Mouse (Mus musculus) midbrain, embryonic 12.5 days (tissue): ENCODE results near the gene Aox4. TPM values are rescaled to one million over a fixed set of nuclear protein-coding genes. Genes with fewer than 3 reads are reported as not detected.

ENCODE experiments used
- ATAC-seq: fragments of 200-750 bp; cut with Nextera tagmentation; 2 replicates; pipeline ENCODE4 v1.8.0; 2017; ENCODE audit warnings: low read depth, moderate TSS enrichment, moderate library complexity; ENCODE audit not compliant: low FRiP score
- H3K27ac ChIP-seq: fragments of 300-500 bp; sonication (generic); replicated peaks from 2 replicates; pipeline ENCODE4 v1.5.1; 2016; ENCODE audit warnings: mild to moderate bottlenecking
- H3K27me3 ChIP-seq: fragments of 300-500 bp; sonication (generic); 2 replicates; pipeline ENCODE4 v1.6.1; 2016; ENCODE audit warnings: mild to moderate bottlenecking
- H3K36me3 ChIP-seq: fragments of 300-500 bp; sonication (generic); 2 replicates; pipeline ENCODE4 v1.6.1; 2016
- H3K4me1 ChIP-seq: fragments of 300-500 bp; sonication (generic); 2 replicates; pipeline ENCODE4 v1.6.1; 2016
- H3K4me2 ChIP-seq: fragments of 300-500 bp; sonication (generic); replicated peaks from 2 replicates; pipeline ENCODE4 v1.6.1; 2016; ENCODE audit warnings: mild to moderate bottlenecking, moderate library complexity
- H3K4me3 ChIP-seq: fragments of 300-500 bp; sonication (generic); 2 replicates; pipeline ENCODE4 v1.5.1; 2016; ENCODE audit warnings: mild to moderate bottlenecking
- H3K9ac ChIP-seq: fragments of 300-500 bp; sonication (generic); replicated peaks from 2 replicates; pipeline ENCODE4 v1.6.1; 2016; ENCODE audit warnings: mild to moderate bottlenecking, moderate library complexity
- H3K9me3 ChIP-seq: fragments of 300-500 bp; sonication (generic); 2 replicates; pipeline ENCODE4 v1.6.1; 2016; ENCODE audit warnings: mild to moderate bottlenecking
- WGBS: fragments of 180-500 bp; shearing (Covaris S2); methylation state at CpG from one replicate; pipeline ENCODE4 v1.1.7; 2016; 5-methylcytosine and 5-hydroxymethylcytosine counted together
- polyA plus RNA-seq: library from polyadenylated mRNA; unstranded; fragments of >200 nt; fragmentation: Nextera tagmentation; extraction: Ambion mirVana; gene quantifications from 2 replicates; pipeline ENCODE4 v1.2.1, GENCODE M21; 2016

The Aox4 gene
- polyA plus RNA-seq, 1 experiment from 2014 or later, result not detected

GRCm38 (mm10) chr1:58307181-58307580 is 97.0 kb downstream of the Aox4 start:
- ATAC-seq, result no peak
- Histone ChIP-seq H3K4me2 (no peak overlapping the region), H3K9ac (no peak overlapping the region), H3K4me3 (no peak overlapping the region), H3K4me1 (no peaks in the 10 kb centered on the region), H3K36me3 (no peaks in the 10 kb centered on the region), H3K27ac (no peak overlapping the region), H3K9me3 (no peaks in the 10 kb centered on the region), H3K27me3 (no peaks in the 10 kb centered on the region)
- WGBS, result 89% methylated on average over 8 of the region's 8 CpGs

GRCm38 (mm10) chr1:58308594-58308993 is 98.4 kb downstream of the Aox4 start:
- ATAC-seq, result no peak
- WGBS, result 90% methylated on average over 8 of the region's 8 CpGs
- H3K4me3 ChIP-seq, result no peak overlapping the region
- H3K4me1 ChIP-seq, result no peaks in the 10 kb centered on the region
- H3K36me3 ChIP-seq, result no peaks in the 10 kb centered on the region
- no peaks in the 10 kb centered on the region for H3K9me3 ChIP-seq
- H3K4me2 ChIP-seq, result no peak overlapping the region
- H3K27ac ChIP-seq, result no peak overlapping the region
- H3K9ac ChIP-seq, result no peak overlapping the region
- no peaks in the 10 kb centered on the region for H3K27me3 ChIP-seq

GRCm38 (mm10) chr1:58309853-58310252 is 99.7 kb downstream of the Aox4 start:
- no peak overlapping the region for H3K4me2 ChIP-seq
- no peaks in the 10 kb centered on the region for H3K36me3 ChIP-seq
- no peaks in the 10 kb centered on the region for H3K9me3 ChIP-seq
- H3K9ac ChIP-seq, result no peak overlapping the region
- H3K4me3 ChIP-seq, result no peak overlapping the region
- WGBS, result 80% methylated on average over 4 of the region's 4 CpGs
- H3K27me3 ChIP-seq, result no peaks in the 10 kb centered on the region
- no peak overlapping the region for H3K27ac ChIP-seq
- no peak for ATAC-seq
- H3K4me1 ChIP-seq, result no peaks in the 10 kb centered on the region

GRCm38 (mm10) chr1:58311221-58311864 is 101.1 kb downstream of the Aox4 start:
- no peak overlapping the region for H3K4me2 ChIP-seq
- no peak for ATAC-seq

GRCm38 (mm10) chr1:58313173-58313572 is 103.0 kb downstream of the Aox4 start:
- 90% methylated on average over 8 of the region's 8 CpGs for WGBS
- H3K4me3 ChIP-seq, result no peak overlapping the region
- H3K27ac ChIP-seq, result no peak overlapping the region
- H3K4me2 ChIP-seq, result no peak overlapping the region
- H3K9me3 ChIP-seq, result no peaks in the 10 kb centered on the region
- H3K4me1 ChIP-seq, result no peaks in the 10 kb centered on the region
- H3K36me3 ChIP-seq, result no peaks in the 10 kb centered on the region
- no peak for ATAC-seq
- H3K27me3 ChIP-seq, result no peaks in the 10 kb centered on the region
- no peak overlapping the region for H3K9ac ChIP-seq

More at GRCm38 (mm10) chr1:58311221-58311864, 101.1 kb downstream of the Aox4 start:
- Histone ChIP-seq H3K36me3 (no peaks in the 10 kb centered on the region), H3K27me3 (no peaks in the 10 kb centered on the region), H3K4me1 (no peaks in the 10 kb centered on the region), H3K9ac (no peak overlapping the region), H3K9me3 (no peaks in the 10 kb centered on the region), H3K27ac (no peak overlapping the region), H3K4me3 (no peak overlapping the region)
- WGBS, result 87% methylated on average over 7 of the region's 7 CpGs

- Histone ChIP-seq H3K9me3 (no peaks in the 10 kb centered on the region), H3K27me3 (no peaks in the 10 kb centered on the region), H3K4me2 (no peak overlapping the region), H3K4me1 (no peaks in the 10 kb centered on the region), H3K4me3 (no peak overlapping the region), H3K9ac (no peak overlapping the region), H3K27ac (no peak overlapping the region), H3K36me3 (no peaks in the 10 kb centered on the region)
- WGBS, result 77% methylated on average over 6 of the region's 6 CpGs
- no peak for ATAC-seq
Observed at GRCm38 (mm10) chr1:58315532-58315931, 105.3 kb downstream of the Aox4 start.

Other genes with a start within 250 kb of the Aox4 start
- gene Sgo2a, start 214.4 kb upstream of the Aox4 start, polyA plus RNA-seq, result 21.7 and 23.5 TPM in 2 replicates
- gene Kctd18, start 191.4 kb upstream of the Aox4 start, polyA plus RNA-seq, result 25.0 and 26.2 TPM in 2 replicates
- gene Aox1, start 180.5 kb upstream of the Aox4 start, polyA plus RNA-seq, result 0.17 and 0.20 TPM in 2 replicates
- gene Aox3, start 97.3 kb upstream of the Aox4 start, polyA plus RNA-seq, result 0.04 and 0.13 TPM in 2 replicates
- gene Aox2, start 67.9 kb downstream of the Aox4 start, polyA plus RNA-seq, result not detected in 2 replicates
- gene Bzw1, start 182.5 kb downstream of the Aox4 start, polyA plus RNA-seq, result 481 and 498 TPM in 2 replicates
- 175 and 180 TPM in 2 replicates for gene Clk1, start 213.7 kb downstream of the Aox4 start, polyA plus RNA-seq
- gene Nif3l1, start 234.8 kb downstream of the Aox4 start, polyA plus RNA-seq, result 59.5 and 61.8 TPM in 2 replicates
- 51.9 and 52.8 TPM in 2 replicates for gene Ppil3, start 235.1 kb downstream of the Aox4 start, polyA plus RNA-seq